Mouse (Mus musculus): ENCODE measurements around the gene Aifm1. TPM values are rescaled to one million over a fixed set of nuclear protein-coding genes. Genes with fewer than 3 reads are reported as not detected.

Aifm1 gene
- total and polyA plus RNA-seq, 2 experiments from 2014 or later = 19.2 to 120 TPM

DNA sequence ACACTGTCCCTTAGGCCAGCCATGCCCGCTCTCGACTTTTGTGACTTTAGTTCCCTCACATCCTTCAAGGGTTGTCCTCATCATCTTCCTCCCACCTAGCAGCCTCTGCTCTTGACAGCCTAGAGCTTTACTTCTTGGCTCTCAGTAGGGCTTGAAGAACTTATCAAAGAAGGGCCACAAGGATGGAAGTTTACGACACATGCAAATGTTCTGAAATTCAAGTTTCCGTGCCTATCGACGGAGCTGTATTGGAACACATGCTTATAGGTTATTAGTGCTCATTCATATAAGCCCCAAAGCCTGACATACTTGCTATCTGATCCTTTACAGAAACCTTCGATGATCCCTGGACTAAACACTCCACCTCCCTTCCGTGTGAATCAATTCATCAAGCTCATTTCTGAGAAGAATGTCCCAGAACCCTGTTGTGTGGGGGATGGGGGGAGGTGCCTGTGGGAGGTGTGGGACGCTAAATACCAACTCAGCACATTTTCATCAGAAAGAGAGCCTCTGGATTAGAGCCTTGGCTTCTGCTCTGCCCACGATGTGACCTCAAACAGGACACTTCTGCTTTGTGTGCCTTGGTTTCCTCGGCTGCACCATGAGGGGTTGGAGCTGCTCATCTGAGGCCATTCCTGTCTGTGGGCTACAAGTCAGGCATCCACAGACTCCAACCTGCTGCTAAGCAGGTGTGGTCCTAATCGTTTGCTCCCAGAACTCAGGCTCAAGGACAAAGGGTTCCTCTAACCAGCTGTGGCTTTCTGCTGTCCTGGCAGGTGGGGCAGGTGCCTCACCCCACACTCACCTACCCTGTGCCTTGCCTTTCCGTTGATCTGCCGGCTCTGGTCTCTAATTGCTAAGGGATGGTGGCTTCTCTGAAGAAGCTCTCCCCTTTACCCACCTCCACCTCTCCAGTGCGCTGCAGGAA is 80.5 kb downstream of the Aifm1 start:
- H3K27ac ChIP-seq (ENCODE audit: low read depth) = peak overlapping the region; percentile 34; the same call in 1 of the 2 replicates
- ATAC-seq (ENCODE audit: insufficient read depth, low read depth) (no peak), DNase-seq (ENCODE audit: low spot score) (no peak)
- no peak overlapping the region for H3K9ac ChIP-seq (replicated peaks; ENCODE audit: low read depth, low read length)
- no peaks in the 10 kb centered on the region for H3K9me3 ChIP-seq (replicated peaks; ENCODE audit: control insufficient read depth, low read length)
- no peaks in the 10 kb centered on the region for H3K27me3 ChIP-seq (ENCODE audit: control insufficient read depth, insufficient read depth, low read length)
- no peak for TF ChIP-seq CTCF (IDR thresholded peaks at IDR 0.05; ENCODE audit: low read depth)
- no peak for TF ChIP-seq EP300 (IDR thresholded peaks at IDR 0.05; ENCODE audit: low read depth)
- H3K4me3 ChIP-seq (ENCODE audit: low read depth, low read length) = no peak overlapping the region; the same call in 1 of the 2 replicates
- H3K4me2 ChIP-seq (ENCODE audit: low read depth, low read length) = 0 out of 2 replicates have a peak overlapping the region, but pooled peaks have one; percentile 15
- 0 out of 2 replicates have a peak, but pooled peaks cover 4% of the 10 kb centered on the region for H3K4me1 ChIP-seq (ENCODE audit: control insufficient read depth, insufficient read depth)
- no peaks in the 10 kb centered on the region for H3K36me3 ChIP-seq (replicated peaks; ENCODE audit: control insufficient read depth, insufficient read depth, low read length)
- 63% methylated on average over 15 of the region's 15 CpGs for WGBS

GRCm38 (mm10) chrX:48429538-48429937 is 83.8 kb downstream of the Aifm1 start:
- peak overlapping the region; percentile 43 for H3K27ac ChIP-seq (ENCODE audit: low read depth)

GRCm38 (mm10) chrX:48429100-48429499 is 84.3 kb downstream of the Aifm1 start:
- DNase-seq (ENCODE audit: low spot score) = no peak
- TF ChIP-seq CTCF (IDR thresholded peaks at IDR 0.05; ENCODE audit: low read depth) = no peak
- TF ChIP-seq EP300 (IDR thresholded peaks at IDR 0.05; ENCODE audit: low read depth) = no peak
- Histone ChIP-seq H3K27ac (ENCODE audit: low read depth) (peak overlapping the region; percentile 56; the same call in 1 of the 2 replicates), H3K36me3 (replicated peaks; ENCODE audit: control insufficient read depth, insufficient read depth, low read length) (no peaks in the 10 kb centered on the region), H3K9ac (replicated peaks; ENCODE audit: low read depth, low read length) (no peak overlapping the region), H3K4me1 (ENCODE audit: control insufficient read depth, insufficient read depth) (0 out of 2 replicates have a peak, but pooled peaks cover 11% of the 10 kb centered on the region), H3K9me3 (replicated peaks; ENCODE audit: control insufficient read depth, low read length) (no peaks in the 10 kb centered on the region), H3K4me2 (ENCODE audit: low read depth, low read length) (no peak overlapping the region), H3K27me3 (ENCODE audit: control insufficient read depth, insufficient read depth, low read length) (no peaks in the 10 kb centered on the region), H3K4me3 (ENCODE audit: low read depth, low read length) (no peak overlapping the region)
- no peak for ATAC-seq (ENCODE audit: insufficient read depth, low read depth)

More at GRCm38 (mm10) chrX:48429538-48429937, 83.8 kb downstream of the Aifm1 start:
- DNase-seq (ENCODE audit: low spot score) (no peak), ATAC-seq (ENCODE audit: insufficient read depth, low read depth) (peak; percentile 22; the same call in 1 of the 2 replicates)
- Histone ChIP-seq H3K4me2 (ENCODE audit: low read depth, low read length) (no peak overlapping the region), H3K36me3 (replicated peaks; ENCODE audit: control insufficient read depth, insufficient read depth, low read length) (no peaks in the 10 kb centered on the region), H3K4me1 (ENCODE audit: control insufficient read depth, insufficient read depth) (0 out of 2 replicates have a peak, but pooled peaks cover 11% of the 10 kb centered on the region), H3K27me3 (ENCODE audit: control insufficient read depth, insufficient read depth, low read length) (no peaks in the 10 kb centered on the region), H3K9me3 (replicated peaks; ENCODE audit: control insufficient read depth, low read length) (no peaks in the 10 kb centered on the region), H3K9ac (replicated peaks; ENCODE audit: low read depth, low read length) (no peak overlapping the region), H3K4me3 (ENCODE audit: low read depth, low read length) (no peak overlapping the region)
- 35% methylated on average over 6 of the region's 6 CpGs for WGBS
- TF ChIP-seq EP300 (IDR thresholded peaks at IDR 0.05; ENCODE audit: low read depth) = no peak

GRCm38 (mm10) chrX:48428642-48429041 is 84.7 kb downstream of the Aifm1 start:
- TF ChIP-seq CTCF (IDR thresholded peaks at IDR 0.05; ENCODE audit: low read depth) = no peak
- TF ChIP-seq EP300 (IDR thresholded peaks at IDR 0.05; ENCODE audit: low read depth) = no peak

GRCm38 (mm10) chrX:48428241-48428640 is 85.1 kb downstream of the Aifm1 start:
- 0 out of 2 replicates have a peak, but pooled peaks cover 14% of the 10 kb centered on the region for H3K4me1 ChIP-seq (ENCODE audit: control insufficient read depth, insufficient read depth)

More at GRCm38 (mm10) chrX:48428642-48429041, 84.7 kb downstream of the Aifm1 start:
- no peak for ATAC-seq (ENCODE audit: insufficient read depth, low read depth)
- Histone ChIP-seq H3K27me3 (ENCODE audit: control insufficient read depth, insufficient read depth, low read length) (no peaks in the 10 kb centered on the region), H3K27ac (ENCODE audit: low read depth) (peak overlapping the region; percentile 56; the same call in 1 of the 2 replicates), H3K4me3 (ENCODE audit: low read depth, low read length) (no peak overlapping the region), H3K36me3 (replicated peaks; ENCODE audit: control insufficient read depth, insufficient read depth, low read length) (no peaks in the 10 kb centered on the region), H3K4me2 (ENCODE audit: low read depth, low read length) (no peak overlapping the region), H3K9ac (replicated peaks; ENCODE audit: low read depth, low read length) (no peak overlapping the region), H3K4me1 (ENCODE audit: control insufficient read depth, insufficient read depth) (0 out of 2 replicates have a peak, but pooled peaks cover 14% of the 10 kb centered on the region), H3K9me3 (replicated peaks; ENCODE audit: control insufficient read depth, low read length) (no peaks in the 10 kb centered on the region)
- WGBS = 69% methylated on average over 8 of the region's 8 CpGs
- DNase-seq (ENCODE audit: low spot score) = no peak

More at GRCm38 (mm10) chrX:48428241-48428640, 85.1 kb downstream of the Aifm1 start:
- Histone ChIP-seq H3K36me3 (replicated peaks; ENCODE audit: control insufficient read depth, insufficient read depth, low read length) (no peaks in the 10 kb centered on the region), H3K4me2 (ENCODE audit: low read depth, low read length) (no peak overlapping the region), H3K27ac (ENCODE audit: low read depth) (peak overlapping the region; percentile 71), H3K9me3 (replicated peaks; ENCODE audit: control insufficient read depth, low read length) (no peaks in the 10 kb centered on the region), H3K4me3 (ENCODE audit: low read depth, low read length) (no peak overlapping the region), H3K9ac (replicated peaks; ENCODE audit: low read depth, low read length) (no peak overlapping the region), H3K27me3 (ENCODE audit: control insufficient read depth, insufficient read depth, low read length) (no peaks in the 10 kb centered on the region)
- no peak for TF ChIP-seq CTCF (IDR thresholded peaks at IDR 0.05; ENCODE audit: low read depth)
- peak; percentile 49; the same call in 1 of the 2 replicates for TF ChIP-seq EP300 (IDR thresholded peaks at IDR 0.05; ENCODE audit: low read depth)
- WGBS = 44% methylated on average over 6 of the region's 6 CpGs
- no peak for DNase-seq (ENCODE audit: low spot score)
- ATAC-seq (ENCODE audit: insufficient read depth, low read depth) = peak; percentile 40

All from heart, postnatal 0 days (tissue).